Mouse (Mus musculus): Measurements from ENCODE around the gene Coa3. TPM values are rescaled to one million over a fixed set of nuclear protein-coding genes. Genes with fewer than 3 reads are reported as not detected.
A peak's percentile ranks its signal among the peaks of the same experiment; 100 is the strongest.

Coa3 gene
- total and polyA plus RNA-seq, 3 experiments: 88.4 to 302 (median 101) TPM

GRCm38 (mm10) chr11:101280837-101281236 lies 1.9 kb upstream of the Coa3 start:
- no peaks in the 10 kb centered on the region; the same call in 1 of the 2 replicates for H3K36me3 ChIP-seq (ENCODE audit: control insufficient read depth, insufficient read depth, low read length)
- 46% methylated on average over 7 of the region's 7 CpGs for WGBS
- no peaks in the 10 kb centered on the region for H3K79me2 ChIP-seq (replicated peaks; ENCODE audit: control insufficient read depth, insufficient read depth, low read length)
- no peak for DNase-seq
- intact Hi-C loops (cut with DNase I): no loop called here
- H3K4me1 ChIP-seq (ENCODE audit: control insufficient read depth, insufficient read depth, low read length): peaks cover 7% of the 10 kb centered on the region
- H3K9ac ChIP-seq (ENCODE audit: low read depth, low read length): no peak overlapping the region
- no peak overlapping the region for H3K4me3 ChIP-seq
- H3K27me3 ChIP-seq (ENCODE audit: control insufficient read depth, insufficient read depth, low read length): no peaks in the 10 kb centered on the region
- TF ChIP-seq CTCF (IDR thresholded peaks at IDR 0.05) (no peak), POLR2A (IDR thresholded peaks at IDR 0.05; ENCODE audit: insufficient read depth, low read depth, low read length) (no peak), EP300 (IDR thresholded peaks at IDR 0.05; ENCODE audit: insufficient read depth, low read depth, low read length) (no peak)
- H3K27ac ChIP-seq: no peak overlapping the region

GRCm38 (mm10) chr11:101279193-101279569 lies 267 bp upstream of the Coa3 start:
- DNase-seq: no peak
- 51% methylated on average over 14 of the region's 14 CpGs for WGBS
- no peaks in the 10 kb centered on the region for H3K79me2 ChIP-seq (replicated peaks; ENCODE audit: control insufficient read depth, insufficient read depth, low read length)
- H3K4me3 ChIP-seq: peak overlapping the region; percentile 93
- peak overlapping the region; percentile 87 for H3K27ac ChIP-seq
- TF ChIP-seq POLR2A (IDR thresholded peaks at IDR 0.05; ENCODE audit: insufficient read depth, low read depth, low read length) (no peak), CTCF (IDR thresholded peaks at IDR 0.05) (no peak), EP300 (IDR thresholded peaks at IDR 0.05; ENCODE audit: insufficient read depth, low read depth, low read length) (no peak)
- H3K36me3 ChIP-seq (ENCODE audit: control insufficient read depth, insufficient read depth, low read length): no peaks in the 10 kb centered on the region; the same call in 1 of the 2 replicates
- peaks cover 7% of the 10 kb centered on the region for H3K4me1 ChIP-seq (ENCODE audit: control insufficient read depth, insufficient read depth, low read length)
- H3K9ac ChIP-seq (ENCODE audit: low read depth, low read length): peak overlapping the region; percentile 15; the same call in 1 of the 2 replicates
- intact Hi-C loops (cut with DNase I): loop anchor here (2.0 kb wide), 1 partner anchor 26 kb away; the partner anchor contains the start of gene Vps25
- no peaks in the 10 kb centered on the region for H3K27me3 ChIP-seq (ENCODE audit: control insufficient read depth, insufficient read depth, low read length)

- H3K36me3 ChIP-seq (ENCODE audit: control insufficient read depth, insufficient read depth, low read length): no peaks in the 10 kb centered on the region; the same call in 1 of the 2 replicates
- H3K4me3 ChIP-seq: peak overlapping the region; percentile 93
- no peak overlapping the region for H3K9ac ChIP-seq (ENCODE audit: low read depth, low read length)
- TF ChIP-seq POLR2A (IDR thresholded peaks at IDR 0.05; ENCODE audit: insufficient read depth, low read depth, low read length) (no peak), CTCF (IDR thresholded peaks at IDR 0.05) (no peak), EP300 (IDR thresholded peaks at IDR 0.05; ENCODE audit: insufficient read depth, low read depth, low read length) (no peak)
- no peak overlapping the region for H3K27ac ChIP-seq
- intact Hi-C loops (cut with DNase I): loop anchor here (2.0 kb wide), 2 partner anchors 15 to 25 kb away; partner anchors contain the start of gene Vps25
- no peaks in the 10 kb centered on the region for H3K27me3 ChIP-seq (ENCODE audit: control insufficient read depth, insufficient read depth, low read length)
- H3K79me2 ChIP-seq (replicated peaks; ENCODE audit: control insufficient read depth, insufficient read depth, low read length): no peaks in the 10 kb centered on the region
- WGBS: 48% methylated on average over 12 of the region's 12 CpGs
- DNase-seq: no peak
- peaks cover 7% of the 10 kb centered on the region for H3K4me1 ChIP-seq (ENCODE audit: control insufficient read depth, insufficient read depth, low read length)
These were observed 1.3 kb downstream of the Coa3 start for GRCm38 (mm10) chr11:101277381-101278222.

GRCm38 (mm10) chr11:101276319-101277070 lies 2.4 kb downstream of the Coa3 start:
- Histone ChIP-seq H3K36me3 (ENCODE audit: control insufficient read depth, insufficient read depth, low read length) (no peaks in the 10 kb centered on the region; the same call in 1 of the 2 replicates), H3K27ac (no peak overlapping the region), H3K4me1 (ENCODE audit: control insufficient read depth, insufficient read depth, low read length) (peaks cover 7% of the 10 kb centered on the region), H3K27me3 (ENCODE audit: control insufficient read depth, insufficient read depth, low read length) (no peaks in the 10 kb centered on the region), H3K4me3 (no peak overlapping the region), H3K79me2 (replicated peaks; ENCODE audit: control insufficient read depth, insufficient read depth, low read length) (no peaks in the 10 kb centered on the region), H3K9ac (ENCODE audit: low read depth, low read length) (no peak overlapping the region)
- no peak for DNase-seq
- intact Hi-C loops (cut with DNase I): loop anchor here (2.0 kb wide), 1 partner anchor 14 kb away; no protein-coding TSS in a partner anchor
- WGBS: 47% methylated on average over 27 of the region's 27 CpGs
- TF ChIP-seq POLR2A (IDR thresholded peaks at IDR 0.05; ENCODE audit: insufficient read depth, low read depth, low read length) (no peak), EP300 (IDR thresholded peaks at IDR 0.05; ENCODE audit: insufficient read depth, low read depth, low read length) (no peak), CTCF (IDR thresholded peaks at IDR 0.05) (no peak)

GRCm38 (mm10) chr11:101275309-101275708 lies 3.6 kb downstream of the Coa3 start:
- Histone ChIP-seq H3K27ac (no peak overlapping the region), H3K4me1 (ENCODE audit: control insufficient read depth, insufficient read depth, low read length) (peaks cover 7% of the 10 kb centered on the region), H3K27me3 (ENCODE audit: control insufficient read depth, insufficient read depth, low read length) (no peaks in the 10 kb centered on the region), H3K79me2 (replicated peaks; ENCODE audit: control insufficient read depth, insufficient read depth, low read length) (no peaks in the 10 kb centered on the region), H3K9ac (ENCODE audit: low read depth, low read length) (no peak overlapping the region), H3K4me3 (no peak overlapping the region), H3K36me3 (ENCODE audit: control insufficient read depth, insufficient read depth, low read length) (no peaks in the 10 kb centered on the region; the same call in 1 of the 2 replicates)
- TF ChIP-seq POLR2A (IDR thresholded peaks at IDR 0.05; ENCODE audit: insufficient read depth, low read depth, low read length): no peak
- TF ChIP-seq EP300 (IDR thresholded peaks at IDR 0.05; ENCODE audit: insufficient read depth, low read depth, low read length): no peak
- no peak for TF ChIP-seq CTCF (IDR thresholded peaks at IDR 0.05)
- no peak for DNase-seq
- WGBS: 81% methylated on average over 4 of the region's 4 CpGs
- intact Hi-C loops (cut with DNase I): no loop called here

Measured in heart, adult 2 months (tissue).